Mouse (Mus musculus): ENCODE measurements around the gene Rpap3. TPM values are rescaled to one million over a fixed set of nuclear protein-coding genes. Genes with fewer than 3 reads are reported as not detected.

Gene Rpap3
- total and polyA plus RNA-seq, 3 experiments = 43.1 to 73.7 (median 69.1) TPM

GRCm38 (mm10) chr15:97745331-97745730, 39.7 kb upstream of the Rpap3 start:
- no peaks in the 10 kb centered on the region for H3K79me2 ChIP-seq (replicated peaks; ENCODE audit: control insufficient read depth, extremely low read depth, insufficient read depth, poor library complexity, severe bottlenecking)
- H3K36me3 ChIP-seq (replicated peaks in 1 of 2; ENCODE audit: control insufficient read depth in 1 of 2, insufficient read depth in 1 of 2, low read length in 1 of 2) = peaks cover 0 to 29% of the 10 kb centered on the region in 2 experiments
- peaks cover 51 to 69% of the 10 kb centered on the region in 2 experiments for H3K4me1 ChIP-seq (ENCODE audit: control insufficient read depth in 1 of 2, insufficient read depth in 2 of 2)
- H3K9ac ChIP-seq (ENCODE audit: insufficient read depth, low read depth) = no peak overlapping the region
- TF ChIP-seq UBTF (IDR thresholded peaks at IDR 0.05; ENCODE audit: low read depth, low read length) (0 out of 2 replicates have a peak, but pooled peaks have one; percentile 0), TBP (conservative IDR thresholded peaks at IDR 0.05; ENCODE audit: low read depth, low read length) (no peak), POLR2AphosphoS2 (IDR thresholded peaks at IDR 0.05; ENCODE audit: low read depth, low read length) (no peak), ZKSCAN1 (IDR thresholded peaks at IDR 0.05; ENCODE audit: borderline replicate concordance, low read depth, low read length) (no peak), EP300 (IDR thresholded peaks at IDR 0.05; ENCODE audit: low read length) (no peak), ZC3H11A (IDR thresholded peaks at IDR 0.05; ENCODE audit: low read depth, low read length) (no peak)
- H3K27me3 ChIP-seq (replicated peaks) = no peaks in the 10 kb centered on the region
- peak overlapping the region; percentile 55 for H3K27ac ChIP-seq (ENCODE audit: insufficient read depth, low read depth)
- no peaks in the 10 kb centered on the region for H3K9me3 ChIP-seq (replicated peaks; ENCODE audit: low read length)
- in situ Hi-C loops (cut with MboI; ENCODE audit: low pct_ligation_motif_present, low pct_unique_long_range_greater_than_20kb, low sequenced_read_pairs) (no loop called here), dilution Hi-C loops (cut with MboI; ENCODE audit: extremely low pct_ligation_motif_present, extremely low pct_unique_long_range_greater_than_20kb, low sequenced_read_pairs) (no loop called here)
- DNase-seq (ENCODE audit: extremely low read depth) = no peak
- no peak overlapping the region for H3K4me3 ChIP-seq (replicated peaks in 1 of 3; ENCODE audit: low read depth in 2 of 3, low read length in 2 of 3, poor library complexity in 1 of 3)
- no peak overlapping the region for H3K4me2 ChIP-seq (ENCODE audit: insufficient read depth, low read depth, poor library complexity, severe bottlenecking)

GRCm38 (mm10) chr15:97744930-97745329, 39.3 kb upstream of the Rpap3 start:
- H3K4me3 ChIP-seq (replicated peaks in 1 of 3; ENCODE audit: low read depth in 2 of 3, low read length in 2 of 3, poor library complexity in 1 of 3) = no peak overlapping the region
- H3K4me2 ChIP-seq (ENCODE audit: insufficient read depth, low read depth, poor library complexity, severe bottlenecking) = peak overlapping the region; percentile 13; the same call in 1 of the 2 replicates
- dilution Hi-C loops (cut with MboI; ENCODE audit: extremely low pct_ligation_motif_present, extremely low pct_unique_long_range_greater_than_20kb, low sequenced_read_pairs) (no loop called here), in situ Hi-C loops (cut with MboI; ENCODE audit: low pct_ligation_motif_present, low pct_unique_long_range_greater_than_20kb, low sequenced_read_pairs) (no loop called here)
- no peaks in the 10 kb centered on the region for H3K27me3 ChIP-seq (replicated peaks)
- H3K9me3 ChIP-seq (replicated peaks; ENCODE audit: low read length) = no peaks in the 10 kb centered on the region
- H3K4me1 ChIP-seq (ENCODE audit: control insufficient read depth in 1 of 2, insufficient read depth in 2 of 2) = peaks cover 47 to 65% of the 10 kb centered on the region in 2 experiments
- DNase-seq (ENCODE audit: extremely low read depth) = peak; percentile 90
- no peaks in the 10 kb centered on the region; the same call in 1 of the 2 replicates for H3K79me2 ChIP-seq (replicated peaks; ENCODE audit: control insufficient read depth, extremely low read depth, insufficient read depth, poor library complexity, severe bottlenecking)
- H3K27ac ChIP-seq (ENCODE audit: insufficient read depth, low read depth) = peak overlapping the region; percentile 55
- no peak overlapping the region for H3K9ac ChIP-seq (ENCODE audit: insufficient read depth, low read depth)
- peaks cover 0 to 27% of the 10 kb centered on the region in 2 experiments for H3K36me3 ChIP-seq (replicated peaks in 1 of 2; ENCODE audit: control insufficient read depth in 1 of 2, insufficient read depth in 1 of 2, low read length in 1 of 2)
- TF ChIP-seq HCFC1 (IDR thresholded peaks at IDR 0.05; ENCODE audit: low read depth, low read length) (no peak), POLR2A (IDR thresholded peaks at IDR 0.05; ENCODE audit: low read depth, low read length) (peak; percentile 36), KAT2A (IDR thresholded peaks at IDR 0.05; ENCODE audit: insufficient replicate concordance, low read length) (no peak), USF1 (IDR thresholded peaks at IDR 0.05; ENCODE audit: low read depth, low read length) (no peak), USF2 (conservative IDR thresholded peaks at IDR 0.05; ENCODE audit: low read depth, low read length) (no peak), PAX5 (IDR thresholded peaks at IDR 0.05; ENCODE audit: low read length) (no peak), EP300 (IDR thresholded peaks at IDR 0.05; ENCODE audit: low read length) (no peak; the same call in none of the 2 replicates), IRF4 (IDR thresholded peaks at IDR 0.05; ENCODE audit: low read depth, low read length) (peak; percentile 57; the same call in 1 of the 2 replicates), MEF2A (IDR thresholded peaks at IDR 0.05; ENCODE audit: borderline replicate concordance, low read depth, low read length) (peak; percentile 78), UBTF (IDR thresholded peaks at IDR 0.05; ENCODE audit: low read depth, low read length) (0 out of 2 replicates have a peak, but pooled peaks have one; percentile 3), NELFE (IDR thresholded peaks at IDR 0.05; ENCODE audit: low read depth, low read length) (no peak), CHD2 (IDR thresholded peaks at IDR 0.05; ENCODE audit: low read length) (no peak; the same call in 1 of the 2 replicates), MAX (IDR thresholded peaks at IDR 0.05; ENCODE audit: low read length) (peak; percentile 84), GABPA (IDR thresholded peaks at IDR 0.05; ENCODE audit: insufficient replicate concordance, low read depth, low read length) (no peak), POLR2AphosphoS2 (IDR thresholded peaks at IDR 0.05; ENCODE audit: low read depth, low read length) (no peak), SIN3A (IDR thresholded peaks at IDR 0.05; ENCODE audit: low read length) (peak; percentile 81), ETS1 (conservative IDR thresholded peaks at IDR 0.05; ENCODE audit: low read depth, low read length) (peak; percentile 95), MAZ (IDR thresholded peaks at IDR 0.05; ENCODE audit: low read depth, low read length) (peak; percentile 91), TBP (conservative IDR thresholded peaks at IDR 0.05; ENCODE audit: low read depth, low read length) (no peak), E2F4 (IDR thresholded peaks at IDR 0.05; ENCODE audit: insufficient replicate concordance, low read depth, low read length) (no peak), NRF1 (IDR thresholded peaks at IDR 0.05; ENCODE audit: low read depth, low read length) (peak; percentile 80), BHLHE40 (IDR thresholded peaks at IDR 0.05; ENCODE audit: low read depth, low read length) (peak; percentile 95), MXI1 (IDR thresholded peaks at IDR 0.05; ENCODE audit: low read depth, low read length) (peak; percentile 70), SMC3 (IDR thresholded peaks at IDR 0.05; ENCODE audit: low read depth, low read length) (peak; percentile 35), CTCF (conservative IDR thresholded peaks at IDR 0.05 in 1 of 2, IDR thresholded peaks at IDR 0.05 in 1 of 2; ENCODE audit: low read depth in 2 of 2, low read length in 2 of 2) (no peak), ZC3H11A (IDR thresholded peaks at IDR 0.05; ENCODE audit: low read depth, low read length) (no peak), RAD21 (IDR thresholded peaks at IDR 0.05; ENCODE audit: low read depth, low read length) (no peak; the same call in none of the 2 replicates), ELF1 (IDR thresholded peaks at IDR 0.05; ENCODE audit: low read depth, low read length) (peak; percentile 17; the same call in 1 of the 2 replicates), JUND (conservative IDR thresholded peaks at IDR 0.05; ENCODE audit: low read depth, low read length) (no peak), TCF12 (IDR thresholded peaks at IDR 0.05; ENCODE audit: low read depth, low read length) (peak; percentile 97), MYC (IDR thresholded peaks at IDR 0.05; ENCODE audit: low read depth, low read length) (peak; percentile 81; the same call in 1 of the 2 replicates)
